Mouse (Mus musculus): ENCODE results near the gene Pcsk1n. TPM values are rescaled to one million over a fixed set of nuclear protein-coding genes. Genes with fewer than 3 reads are reported as not detected.

The Pcsk1n gene
- total and polyA plus RNA-seq, 2 experiments from 2014 or later, result 85.4 to 434 TPM

DNA sequence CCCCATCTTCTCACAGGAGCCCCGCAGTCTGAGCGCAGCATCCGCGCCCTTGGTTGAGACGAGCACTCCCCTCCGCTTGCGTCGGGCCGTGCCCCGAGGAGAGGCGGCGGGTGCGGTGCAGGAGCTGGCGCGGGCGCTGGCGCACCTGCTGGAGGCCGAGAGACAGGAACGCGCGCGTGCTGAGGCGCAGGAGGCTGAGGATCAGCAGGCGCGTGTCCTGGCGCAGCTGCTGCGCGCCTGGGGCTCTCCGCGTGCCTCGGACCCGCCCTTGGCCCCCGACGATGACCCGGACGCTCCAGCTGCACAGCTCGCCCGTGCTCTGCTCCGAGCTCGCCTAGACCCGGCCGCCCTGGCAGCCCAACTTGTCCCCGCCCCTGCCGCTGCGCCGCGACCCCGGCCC, 2.4 kb downstream of the Pcsk1n start:
- ATAC-seq (no peak), DNase-seq (peak; percentile 9)
- Histone ChIP-seq H3K4me2 (ENCODE audit: low read depth) (peak overlapping the region; percentile 57), H3K27me3 (ENCODE audit: insufficient read depth, low read length) (no peaks in the 10 kb centered on the region), H3K36me3 (ENCODE audit: insufficient read depth) (no peaks in the 10 kb centered on the region), H3K9ac (peak overlapping the region; percentile 62), H3K4me3 (ENCODE audit: low read depth, low read length) (peak overlapping the region; percentile 47), H3K9me3 (ENCODE audit: low read length) (no peaks in the 10 kb centered on the region), H3K27ac (ENCODE audit: low read depth, low read length) (no peak overlapping the region; the same call in 1 of the 2 replicates), H3K4me1 (ENCODE audit: insufficient read depth) (no peaks in the 10 kb centered on the region)
- WGBS, result 35% methylated on average over 48 of the region's 48 CpGs
- no peak for TF ChIP-seq CTCF (IDR thresholded peaks at IDR 0.05; ENCODE audit: low read depth)

DNA sequence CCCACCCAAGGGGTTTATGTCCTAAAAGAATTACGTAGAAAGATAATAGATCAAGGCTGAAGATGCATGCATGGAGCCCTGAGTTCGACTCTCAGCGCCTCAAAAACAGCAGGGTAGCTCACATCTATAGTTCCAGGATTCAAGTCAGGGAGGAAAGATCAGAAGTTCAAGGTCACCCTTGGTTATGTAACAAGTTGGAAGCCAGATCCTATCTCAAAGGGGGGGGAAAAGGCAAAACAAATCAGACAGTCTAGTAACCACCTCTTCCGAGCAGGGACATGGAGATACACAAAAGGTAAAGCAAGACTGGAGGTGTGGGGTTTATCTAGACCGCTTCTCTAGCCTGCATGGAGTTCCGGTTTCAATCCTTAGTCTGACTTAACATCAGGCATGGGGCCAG, 6.6 kb downstream of the Pcsk1n start:
- no peak for ATAC-seq
- H3K4me3 ChIP-seq (ENCODE audit: low read depth, low read length), result no peak overlapping the region
- no peaks in the 10 kb centered on the region for H3K4me1 ChIP-seq (ENCODE audit: insufficient read depth)
- no peaks in the 10 kb centered on the region for H3K9me3 ChIP-seq (ENCODE audit: low read length)
- WGBS, result 76% methylated on average over 6 of the region's 6 CpGs
- no peak overlapping the region for H3K27ac ChIP-seq (ENCODE audit: low read depth, low read length)
- peaks cover 9% of the 10 kb centered on the region for H3K36me3 ChIP-seq (ENCODE audit: insufficient read depth)
- no peaks in the 10 kb centered on the region; the same call in 1 of the 2 replicates for H3K27me3 ChIP-seq (ENCODE audit: insufficient read depth, low read length)
- no peak for DNase-seq
- no peak overlapping the region for H3K9ac ChIP-seq
- no peak overlapping the region for H3K4me2 ChIP-seq (ENCODE audit: low read depth)
- no peak for TF ChIP-seq CTCF (IDR thresholded peaks at IDR 0.05; ENCODE audit: low read depth)

DNA sequence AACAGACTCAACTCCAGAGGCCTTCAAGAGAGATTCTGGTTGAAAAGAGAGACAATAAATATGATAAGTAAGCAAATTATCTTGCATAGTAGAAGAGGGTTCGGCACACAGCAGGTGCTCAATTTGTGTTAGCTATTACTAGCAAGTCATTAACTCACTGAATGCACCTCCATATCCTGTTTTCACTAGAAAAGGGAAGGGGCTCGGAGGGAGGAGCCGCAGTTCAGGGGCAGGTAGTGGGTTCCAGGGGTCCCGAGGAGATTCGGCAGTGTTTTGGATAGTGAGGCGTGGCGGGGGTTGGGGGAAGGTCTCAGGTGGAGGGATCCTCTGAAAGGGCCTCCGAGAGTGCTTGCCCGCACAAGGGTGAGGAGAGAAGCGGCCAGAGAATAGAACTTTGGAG, 7.5 kb downstream of the Pcsk1n start:
- no peak overlapping the region for H3K4me3 ChIP-seq (ENCODE audit: low read depth, low read length)
- H3K27me3 ChIP-seq (ENCODE audit: insufficient read depth, low read length), result no peaks in the 10 kb centered on the region; the same call in 1 of the 2 replicates
- no peak overlapping the region for H3K4me2 ChIP-seq (ENCODE audit: low read depth)
- no peak overlapping the region for H3K9ac ChIP-seq
- H3K4me1 ChIP-seq (ENCODE audit: insufficient read depth), result no peaks in the 10 kb centered on the region
- 35% methylated on average over 10 of the region's 10 CpGs for WGBS
- peaks cover 13% of the 10 kb centered on the region for H3K36me3 ChIP-seq (ENCODE audit: insufficient read depth)
- TF ChIP-seq CTCF (IDR thresholded peaks at IDR 0.05; ENCODE audit: low read depth), result no peak
- ATAC-seq, result no peak
- H3K9me3 ChIP-seq (ENCODE audit: low read length), result no peaks in the 10 kb centered on the region
- H3K27ac ChIP-seq (ENCODE audit: low read depth, low read length), result no peak overlapping the region
- no peak for DNase-seq

DNA sequence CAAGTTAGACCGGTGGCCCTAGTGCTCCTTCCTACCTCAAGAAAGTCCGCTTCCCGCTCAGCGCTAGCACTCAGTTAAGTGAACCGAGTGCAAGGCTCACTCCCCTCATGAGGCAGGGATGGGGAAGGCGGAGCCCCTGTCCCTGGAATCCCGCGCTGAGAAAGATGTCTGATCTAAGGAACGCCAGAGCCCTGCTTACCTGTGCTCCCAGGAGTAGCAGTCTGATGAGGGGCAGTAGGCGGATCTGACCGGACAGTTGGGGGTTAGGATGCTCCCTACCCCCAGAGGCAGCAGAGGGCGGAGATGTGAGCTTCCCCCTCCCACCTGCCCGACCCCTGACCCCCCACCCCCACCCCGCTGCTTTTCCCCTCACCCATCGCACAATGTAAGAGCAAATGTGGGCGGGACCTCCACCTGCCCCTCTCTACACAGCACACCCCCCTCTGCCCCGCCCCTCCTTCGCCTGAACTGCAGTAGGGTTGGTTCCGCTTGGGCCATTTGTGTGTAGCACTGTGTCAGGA, 8.7 kb downstream of the Pcsk1n start, which contains the start of gene Eras:
Eras (minus strand) TSS at position 338 of the 521 bp plus-strand sequence.
- no peaks in the 10 kb centered on the region for H3K9me3 ChIP-seq (ENCODE audit: low read length)
- no peak for TF ChIP-seq CTCF (IDR thresholded peaks at IDR 0.05; ENCODE audit: low read depth)

DNA sequence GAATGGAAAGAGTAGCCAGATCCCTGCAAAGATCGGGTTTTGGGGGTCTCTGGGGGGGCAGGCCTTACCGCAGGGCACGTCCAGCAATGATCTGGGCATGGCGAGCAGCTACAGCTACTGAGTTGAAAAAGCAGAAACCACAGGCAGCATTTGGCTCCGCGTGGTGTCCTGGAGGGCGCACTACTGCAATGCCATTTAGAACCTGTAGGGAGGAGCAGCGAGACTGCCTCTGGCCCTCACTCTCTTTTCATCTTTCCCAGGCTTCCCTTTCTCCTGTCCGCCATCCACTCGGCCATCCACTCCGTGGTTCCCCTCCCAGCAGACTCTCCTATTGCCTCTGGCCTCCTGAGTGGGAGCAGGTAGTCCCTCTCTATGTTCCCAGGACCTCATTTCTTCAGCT, 17.3 kb downstream of the Pcsk1n start:
- TF ChIP-seq CTCF (IDR thresholded peaks at IDR 0.05; ENCODE audit: low read depth), result no peak
- Histone ChIP-seq H3K4me1 (ENCODE audit: insufficient read depth) (no peaks in the 10 kb centered on the region), H3K9ac (no peak overlapping the region), H3K4me3 (ENCODE audit: low read depth, low read length) (no peak overlapping the region), H3K36me3 (ENCODE audit: insufficient read depth) (no peaks in the 10 kb centered on the region), H3K27ac (ENCODE audit: low read depth, low read length) (no peak overlapping the region), H3K4me2 (ENCODE audit: low read depth) (no peak overlapping the region), H3K27me3 (ENCODE audit: insufficient read depth, low read length) (no peaks in the 10 kb centered on the region), H3K9me3 (ENCODE audit: low read length) (no peaks in the 10 kb centered on the region)
- ATAC-seq (no peak), DNase-seq (no peak)
- 58% methylated on average over 11 of the region's 11 CpGs for WGBS

More for the DNA sequence above, 8.7 kb downstream of the Pcsk1n start, which contains the start of gene Eras:
- Histone ChIP-seq H3K4me2 (ENCODE audit: low read depth) (no peak within 1 kb of the TSS), H3K4me1 (ENCODE audit: insufficient read depth) (no peaks in the 10 kb centered on the region), H3K36me3 (ENCODE audit: insufficient read depth) (peaks cover 13% of the 10 kb centered on the region), H3K27me3 (ENCODE audit: insufficient read depth, low read length) (no peaks in the 10 kb centered on the region; the same call in 1 of the 2 replicates), H3K27ac (ENCODE audit: low read depth, low read length) (no peak within 1 kb of the TSS), H3K9ac (no peak within 1 kb of the TSS), H3K4me3 (ENCODE audit: low read depth, low read length) (no peak within 1 kb of the TSS)
- 25% methylated on average over 19 of the region's 19 CpGs for WGBS
- DNase-seq, result no peak
- no peak for ATAC-seq

DNA sequence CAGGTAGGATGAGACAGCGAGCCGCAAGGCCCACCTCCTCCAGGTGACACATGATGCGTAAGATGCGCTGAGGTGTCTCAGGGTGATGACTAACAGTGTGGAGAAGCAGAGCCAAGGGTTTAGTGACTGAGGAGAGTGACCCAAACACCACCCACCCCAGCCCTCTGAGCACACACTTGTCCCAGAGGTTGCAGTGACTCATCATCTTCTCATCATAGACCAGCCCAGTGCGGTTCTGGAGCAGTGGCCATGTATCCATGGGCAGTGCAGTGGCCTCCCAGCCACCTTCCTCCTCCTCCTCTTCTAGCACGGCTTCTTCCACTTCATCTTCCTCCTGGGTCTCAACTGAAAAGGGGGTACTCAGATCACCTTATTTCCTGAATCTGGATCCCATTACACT, 18.0 kb downstream of the Pcsk1n start:
- Histone ChIP-seq H3K4me2 (ENCODE audit: low read depth) (no peak overlapping the region), H3K36me3 (ENCODE audit: insufficient read depth) (no peaks in the 10 kb centered on the region), H3K9me3 (ENCODE audit: low read length) (no peaks in the 10 kb centered on the region), H3K4me3 (ENCODE audit: low read depth, low read length) (no peak overlapping the region), H3K9ac (no peak overlapping the region), H3K27me3 (ENCODE audit: insufficient read depth, low read length) (no peaks in the 10 kb centered on the region), H3K4me1 (ENCODE audit: insufficient read depth) (no peaks in the 10 kb centered on the region), H3K27ac (ENCODE audit: low read depth, low read length) (no peak overlapping the region)
- WGBS, result 93% methylated on average over 6 of the region's 6 CpGs
- no peak for TF ChIP-seq CTCF (IDR thresholded peaks at IDR 0.05; ENCODE audit: low read depth)
- DNase-seq (no peak), ATAC-seq (no peak)

DNA sequence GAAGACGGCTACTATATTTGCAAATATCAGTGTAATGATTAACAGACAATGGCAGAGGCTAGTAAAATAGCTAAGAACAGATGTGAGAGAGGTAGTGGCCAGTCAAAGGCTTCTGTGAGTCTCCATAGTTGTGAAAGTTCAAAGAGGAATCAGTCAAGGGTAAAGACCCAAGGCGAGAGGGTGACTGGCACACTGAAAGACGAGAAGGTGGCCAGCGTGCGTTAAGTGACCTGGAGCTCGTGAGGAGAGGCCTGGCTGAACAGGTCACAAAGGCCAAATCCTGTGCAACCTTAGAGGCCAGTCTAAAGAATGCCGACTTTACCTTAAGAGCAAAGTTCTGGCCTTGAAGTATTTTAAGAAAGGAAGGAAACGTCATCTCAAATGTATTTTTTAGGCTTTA, 26.0 kb downstream of the Pcsk1n start:
- no peaks in the 10 kb centered on the region for H3K27me3 ChIP-seq (ENCODE audit: insufficient read depth, low read length)
- ATAC-seq, result no peak
- 81% methylated on average over 8 of the region's 8 CpGs for WGBS

More for the DNA sequence above, 26.0 kb downstream of the Pcsk1n start:
- Histone ChIP-seq H3K4me3 (ENCODE audit: low read depth, low read length) (no peak overlapping the region), H3K36me3 (ENCODE audit: insufficient read depth) (no peaks in the 10 kb centered on the region), H3K9ac (no peak overlapping the region), H3K4me2 (ENCODE audit: low read depth) (no peak overlapping the region), H3K4me1 (ENCODE audit: insufficient read depth) (no peaks in the 10 kb centered on the region), H3K27ac (ENCODE audit: low read depth, low read length) (no peak overlapping the region), H3K9me3 (ENCODE audit: low read length) (no peaks in the 10 kb centered on the region)
- TF ChIP-seq CTCF (IDR thresholded peaks at IDR 0.05; ENCODE audit: low read depth), result no peak
- DNase-seq, result no peak

Measured in forebrain, postnatal 0 days (tissue).